In genomic region chr19:36349487-36349955, GRCm38 (mm10) we compare ENCODE assay signal across 8 mouse cellular contexts. TPM values are rescaled to one million over a fixed set of nuclear protein-coding genes. Genes with fewer than 3 reads are reported as not detected.
DNase-seq lines count a peak whose midpoint lies in the region; ATAC-seq and TF ChIP-seq lines count a peak whose summit lies in the region.

No protein-coding gene starts in this region.

- H3K27me3 ChIP-seq in intestine, embryonic 15.5 days (replicated peaks), result peaks cover 23% of the 10 kb centered on the region
- peaks cover 23% of the 10 kb centered on the region for H3K27me3 ChIP-seq in midbrain, embryonic 16.5 days (ENCODE audit: control insufficient read depth, insufficient read depth, low read depth, low read length)

- DNase-seq in kidney, adult 9 months, result peak; percentile 38
- no peak for DNase-seq in kidney, postnatal 10 days
- DNase-seq in spleen, postnatal 10 days (ENCODE audit: low spot score in 2 of 2), result no peak
- DNase-seq in left cerebral cortex, postnatal 4 days, result no peak

- peak overlapping the region; percentile 57 for H3K4me3 ChIP-seq in cortical plate, adult 2 months (ENCODE audit: insufficient read depth, low read length)
- H3K4me3 ChIP-seq in intestine, embryonic 15.5 days (replicated peaks), result peak overlapping the region; percentile 79
- peak overlapping the region; percentile 93 for H3K4me3 ChIP-seq in midbrain, embryonic 16.5 days (ENCODE audit: low read depth, low read length)

- TF ChIP-seq POLR2A in cortical plate, adult 2 months (IDR thresholded peaks at IDR 0.05; ENCODE audit: extremely low read depth, insufficient read depth, low read length), result no peak

- TF ChIP-seq CTCF in cortical plate, adult 2 months (IDR thresholded peaks at IDR 0.05; ENCODE audit: extremely low read depth, insufficient read depth, low read length), result no peak

- intact Hi-C loops in left cerebral cortex, postnatal 4 days (cut with DNase I), result loop anchor here (5.0 kb wide), 1 partner anchor 237 kb away; no protein-coding TSS in a partner anchor

- no peaks in the 10 kb centered on the region for H3K36me3 ChIP-seq in intestine, embryonic 15.5 days
- no peaks in the 10 kb centered on the region for H3K36me3 ChIP-seq in midbrain, embryonic 16.5 days (ENCODE audit: control insufficient read depth, insufficient read depth, low read length)

- peak overlapping the region; percentile 100 for H3K4me2 ChIP-seq in intestine, embryonic 15.5 days (replicated peaks)
- peak overlapping the region; percentile 98 for H3K4me2 ChIP-seq in midbrain, embryonic 16.5 days (ENCODE audit: low read length)

- ATAC-seq in intestine, embryonic 15.5 days, result 0 out of 2 replicates have a peak, but pooled peaks have one; percentile 11
- ATAC-seq in midbrain, embryonic 16.5 days, result peak; percentile 11; the same call in 1 of the 2 replicates
- ATAC-seq in erythroblast, adult 5-6 weeks (replicated peaks; ENCODE audit: low FRiP score, poor library complexity, severe bottlenecking), result no peak

- no peaks in the 10 kb centered on the region for H3K4me1 ChIP-seq in cortical plate, adult 2 months (ENCODE audit: control insufficient read depth, insufficient read depth, low read length)
- no peaks in the 10 kb centered on the region for H3K4me1 ChIP-seq in intestine, embryonic 15.5 days (replicated peaks)
- peaks cover 5% of the 10 kb centered on the region; the same call in 1 of the 2 replicates for H3K4me1 ChIP-seq in midbrain, embryonic 16.5 days (ENCODE audit: control insufficient read depth, insufficient read depth, low read length)

- H3K9me3 ChIP-seq in intestine, embryonic 15.5 days, result no peaks in the 10 kb centered on the region
- no peaks in the 10 kb centered on the region for H3K9me3 ChIP-seq in midbrain, embryonic 16.5 days (replicated peaks; ENCODE audit: control insufficient read depth, low read length, poor library complexity, severe bottlenecking)

- peak overlapping the region; percentile 64 for H3K9ac ChIP-seq in intestine, embryonic 15.5 days
- H3K9ac ChIP-seq in midbrain, embryonic 16.5 days (ENCODE audit: low read depth, low read length), result peak overlapping the region; percentile 70

- WGBS in intestine, embryonic 15.5 days, result 5% methylated on average over 15 of the region's 15 CpGs
- 4% methylated on average over 15 of the region's 15 CpGs for WGBS in midbrain, embryonic 16.5 days

- no peak overlapping the region for H3K27ac ChIP-seq in cortical plate, adult 2 months (ENCODE audit: insufficient read depth, low read length)
- H3K27ac ChIP-seq in intestine, embryonic 15.5 days, result no peak overlapping the region
- no peak overlapping the region for H3K27ac ChIP-seq in midbrain, embryonic 16.5 days (ENCODE audit: low read length)

RNA-seq across cellular contexts. Expression of gene Pcgf5, which starts 1.4 kb away (rescaled TPM):
- 13.9 and 14.4 TPM in 2 replicates for polyA plus RNA-seq in cortical plate, adult 2 months (2012; rRNA removed)
- 23.6 and 27.0 TPM in 2 replicates for polyA plus RNA-seq in intestine, embryonic 15.5 days (2015; fragmentation: Nextera tagmentation; extraction: Ambion mirVana)
- polyA plus RNA-seq in midbrain, embryonic 16.5 days (2015; fragmentation: Nextera tagmentation; extraction: Ambion mirVana), result 7.4 and 7.8 TPM in 2 replicates
- total RNA-seq in erythroblast, adult 5-6 weeks (2015; ENCODE audit: low replicate concordance), result 18.6 and 27.2 TPM in 2 replicates
- 48.1 and 71.7 TPM in 2 replicates for total RNA-seq in erythroblast, adult 5-6 weeks (2017; ENCODE audit: low replicate concordance)
- 1 to 10 TPM; 6.8 to 8.9 TPM for total RNA-seq in left cerebral cortex, postnatal 4 days (2021)
